Mouse (Mus musculus) hindbrain, embryonic 12.5 days (tissue): ENCODE data around the gene Ncor1. TPM values are rescaled to one million over a fixed set of nuclear protein-coding genes. Genes with fewer than 3 reads are reported as not detected.
"Not testable (repeated sequence)": the region's sequence is repeated elsewhere in the genome, so short reads cannot be mapped to it uniquely, and the experiment has no call there.

Experiments
- ATAC-seq: fragments of 200-750 bp; cut with Nextera tagmentation; 2 replicates; pipeline ENCODE4 v1.8.0; 2017; ENCODE audit warnings: moderate TSS enrichment; ENCODE audit not compliant: low FRiP score
- H3K27ac ChIP-seq: fragments of 300-500 bp; sonication (generic); 2 replicates; pipeline ENCODE4 v1.5.1; 2016; ENCODE audit warnings: mild to moderate bottlenecking
- H3K27me3 ChIP-seq: fragments of 300-500 bp; sonication (generic); 2 replicates; pipeline ENCODE4 v1.6.1; 2016; ENCODE audit warnings: mild to moderate bottlenecking
- H3K36me3 ChIP-seq: fragments of 300-500 bp; sonication (generic); 2 replicates; pipeline ENCODE4 v1.6.1; 2016; ENCODE audit warnings: mild to moderate bottlenecking
- H3K4me1 ChIP-seq: fragments of 300-500 bp; sonication (generic); 2 replicates; pipeline ENCODE4 v1.6.1; 2016
- H3K4me2 ChIP-seq: fragments of 300-500 bp; sonication (generic); replicated peaks from 2 replicates; pipeline ENCODE4 v1.6.1; 2016; ENCODE audit warnings: mild to moderate bottlenecking
- H3K4me3 ChIP-seq: fragments of 300-500 bp; sonication (generic); 2 replicates; pipeline ENCODE4 v1.5.1; 2016; ENCODE audit warnings: mild to moderate bottlenecking
- H3K9ac ChIP-seq: fragments of 300-500 bp; sonication (generic); 2 replicates; pipeline ENCODE4 v1.6.1; 2016; ENCODE audit warnings: mild to moderate bottlenecking, moderate library complexity
- H3K9me3 ChIP-seq: fragments of 300-500 bp; sonication (generic); replicated peaks from 2 replicates; pipeline ENCODE4 v1.6.1; 2016; ENCODE audit warnings: mild to moderate bottlenecking
- WGBS: fragments of 180-500 bp; shearing (Covaris S2); methylation state at CpG from one replicate; pipeline ENCODE4 v1.1.7; 2016; 5-methylcytosine and 5-hydroxymethylcytosine counted together
- polyA plus RNA-seq: library from polyadenylated mRNA; unstranded; fragments of >200 nt; fragmentation: Nextera tagmentation; extraction: Ambion mirVana; gene quantifications from 2 replicates; pipeline ENCODE4 v1.2.1, GENCODE M21; 2016

The Ncor1 gene
- polyA plus RNA-seq, 1 experiment from 2014 or later, result 201 TPM

- Histone ChIP-seq H3K27me3 (no peaks in the 10 kb centered on the region), H3K4me2 (no peak overlapping the region), H3K4me3 (no peak overlapping the region), H3K4me1 (no peaks in the 10 kb centered on the region), H3K36me3 (peaks cover 19% of the 10 kb centered on the region), H3K9ac (no peak overlapping the region), H3K27ac (no peak overlapping the region), H3K9me3 (no peaks in the 10 kb centered on the region)
- no peak for ATAC-seq
- WGBS, result 91% methylated on average over 2 of the region's 2 CpGs
Measured at GRCm38 (mm10) chr11:62408848-62409247, 49.5 kb downstream of the Ncor1 start.

- WGBS, result 91% methylated on average over 2 of the region's 2 CpGs
- Histone ChIP-seq H3K36me3 (peaks cover 34% of the 10 kb centered on the region), H3K9me3 (no peaks in the 10 kb centered on the region), H3K4me1 (no peaks in the 10 kb centered on the region), H3K4me3 (no peak overlapping the region), H3K27me3 (no peaks in the 10 kb centered on the region), H3K9ac (no peak overlapping the region), H3K27ac (no peak overlapping the region), H3K4me2 (no peak overlapping the region)
- no peak for ATAC-seq
Measured at GRCm38 (mm10) chr11:62396405-62396804, 61.9 kb downstream of the Ncor1 start.

GRCm38 (mm10) chr11:62388331-62388679, 70.0 kb downstream of the Ncor1 start:
- H3K27ac ChIP-seq, result no peak overlapping the region
- WGBS, result 97% methylated on average over 3 of the region's 3 CpGs
- no peaks in the 10 kb centered on the region for H3K4me1 ChIP-seq
- H3K9ac ChIP-seq, result no peak overlapping the region
- no peak for ATAC-seq
- no peak overlapping the region for H3K4me3 ChIP-seq
- H3K27me3 ChIP-seq, result no peaks in the 10 kb centered on the region
- H3K36me3 ChIP-seq, result peaks cover 41% of the 10 kb centered on the region
- no peak overlapping the region for H3K4me2 ChIP-seq
- H3K9me3 ChIP-seq, result no peaks in the 10 kb centered on the region

GRCm38 (mm10) chr11:62387608-62388330, 70.6 kb downstream of the Ncor1 start:
- no peak for ATAC-seq
- Histone ChIP-seq H3K9me3 (no peaks in the 10 kb centered on the region), H3K4me1 (no peaks in the 10 kb centered on the region), H3K9ac (no peak overlapping the region), H3K36me3 (peaks cover 45% of the 10 kb centered on the region), H3K27ac (0 out of 2 replicates have a peak overlapping the region, but pooled peaks have one; percentile 44), H3K27me3 (no peaks in the 10 kb centered on the region), H3K4me2 (no peak overlapping the region), H3K4me3 (no peak overlapping the region)
- 89% methylated on average over 10 of the region's 10 CpGs for WGBS

GRCm38 (mm10) chr11:62377202-62377851, 81.0 kb downstream of the Ncor1 start:
- H3K4me2 ChIP-seq, H3K4me1 ChIP-seq, H3K27ac ChIP-seq, H3K9ac ChIP-seq, H3K9me3 ChIP-seq, H3K4me3 ChIP-seq, ATAC-seq, H3K27me3 ChIP-seq: not testable (repeated sequence)
- 86% methylated on average over 6 of the region's 6 CpGs for WGBS
- peaks cover 35% of the 10 kb centered on the region for H3K36me3 ChIP-seq

GRCm38 (mm10) chr11:62371776-62372175, 86.6 kb downstream of the Ncor1 start:
- Histone ChIP-seq H3K27ac (no peak overlapping the region), H3K4me1 (no peaks in the 10 kb centered on the region), H3K36me3 (peaks cover 40% of the 10 kb centered on the region), H3K9ac (no peak overlapping the region), H3K4me2 (no peak overlapping the region), H3K4me3 (no peak overlapping the region), H3K27me3 (no peaks in the 10 kb centered on the region), H3K9me3 (no peaks in the 10 kb centered on the region)
- no peak for ATAC-seq
- WGBS, result 92% methylated on average over 2 of the region's 2 CpGs

GRCm38 (mm10) chr11:62369924-62370323, 88.4 kb downstream of the Ncor1 start:
- H3K36me3 ChIP-seq, result peaks cover 44% of the 10 kb centered on the region
- no peaks in the 10 kb centered on the region for H3K9me3 ChIP-seq
- no peak overlapping the region for H3K4me3 ChIP-seq
- H3K4me1 ChIP-seq, result no peaks in the 10 kb centered on the region
- no peak for ATAC-seq
- no peak overlapping the region for H3K27ac ChIP-seq
- H3K27me3 ChIP-seq, result no peaks in the 10 kb centered on the region
- no peak overlapping the region for H3K4me2 ChIP-seq
- H3K9ac ChIP-seq, result no peak overlapping the region

GRCm38 (mm10) chr11:62366879-62367278, 91.5 kb downstream of the Ncor1 start:
- Histone ChIP-seq H3K27me3 (no peaks in the 10 kb centered on the region), H3K4me3 (no peak overlapping the region), H3K27ac (no peak overlapping the region), H3K9ac (no peak overlapping the region), H3K4me1 (no peaks in the 10 kb centered on the region), H3K36me3 (peaks cover 27% of the 10 kb centered on the region), H3K9me3 (no peaks in the 10 kb centered on the region), H3K4me2 (no peak overlapping the region)
- 93% methylated on average over 6 of the region's 6 CpGs for WGBS
- ATAC-seq, result no peak

- WGBS, result 91% methylated on average over 2 of the region's 2 CpGs
- no peak overlapping the region for H3K27ac ChIP-seq
- no peak overlapping the region for H3K9ac ChIP-seq
- ATAC-seq, result no peak
- no peaks in the 10 kb centered on the region for H3K27me3 ChIP-seq
- H3K36me3 ChIP-seq, result peaks cover 58% of the 10 kb centered on the region
- H3K4me3 ChIP-seq, result no peak overlapping the region
- H3K4me2 ChIP-seq, result no peak overlapping the region
- H3K4me1 ChIP-seq, result no peaks in the 10 kb centered on the region
- H3K9me3 ChIP-seq, result no peaks in the 10 kb centered on the region
Measured at GRCm38 (mm10) chr11:62355216-62355615, 103.1 kb downstream of the Ncor1 start.

- no peak overlapping the region for H3K4me3 ChIP-seq
- ATAC-seq, result no peak
- H3K9ac ChIP-seq, result no peak overlapping the region
- 92% methylated on average over 4 of the region's 4 CpGs for WGBS
- no peaks in the 10 kb centered on the region for H3K4me1 ChIP-seq
- H3K27ac ChIP-seq, result no peak overlapping the region
- H3K4me2 ChIP-seq, result no peak overlapping the region
- H3K36me3 ChIP-seq, result peaks cover 70% of the 10 kb centered on the region
- no peaks in the 10 kb centered on the region for H3K9me3 ChIP-seq
- H3K27me3 ChIP-seq, result no peaks in the 10 kb centered on the region
Measured at GRCm38 (mm10) chr11:62351948-62352347, 106.4 kb downstream of the Ncor1 start.

- Histone ChIP-seq H3K4me1 (no peaks in the 10 kb centered on the region), H3K27ac (no peak overlapping the region), H3K4me2 (no peak overlapping the region), H3K36me3 (peaks cover 67% of the 10 kb centered on the region), H3K9me3 (no peaks in the 10 kb centered on the region), H3K27me3 (no peaks in the 10 kb centered on the region), H3K4me3 (no peak overlapping the region), H3K9ac (no peak overlapping the region)
- ATAC-seq, result no peak
- WGBS, result 93% methylated on average over 13 of the region's 13 CpGs
Measured at GRCm38 (mm10) chr11:62343002-62343401, 115.3 kb downstream of the Ncor1 start.

- no peak overlapping the region for H3K27ac ChIP-seq
- no peaks in the 10 kb centered on the region for H3K4me1 ChIP-seq
- H3K9ac ChIP-seq, result no peak overlapping the region
- 90% methylated on average over 4 of the region's 4 CpGs for WGBS
- no peaks in the 10 kb centered on the region for H3K27me3 ChIP-seq
- no peak overlapping the region for H3K4me2 ChIP-seq
- H3K9me3 ChIP-seq, result no peaks in the 10 kb centered on the region
- ATAC-seq, result no peak
- no peak overlapping the region for H3K4me3 ChIP-seq
- peaks cover 84% of the 10 kb centered on the region for H3K36me3 ChIP-seq
Measured at GRCm38 (mm10) chr11:62332228-62332627, 126.1 kb downstream of the Ncor1 start.

- ATAC-seq, result no peak
- whole genome bisulfite sequencing, result 93% methylated on average over 5 of the region's 5 CpGs
- Histone ChIP-seq H3K27me3 (no peaks in the 10 kb centered on the region), H3K36me3 (peaks cover 86% of the 10 kb centered on the region), H3K4me3 (no peak overlapping the region), H3K9ac (no peak overlapping the region), H3K27ac (no peak overlapping the region; the same call in 1 of the 2 replicates), H3K4me2 (no peak overlapping the region), H3K9me3 (no peaks in the 10 kb centered on the region), H3K4me1 (no peaks in the 10 kb centered on the region)
Measured at GRCm38 (mm10) chr11:62331141-62331540, 127.2 kb downstream of the Ncor1 start.
